Mouse (Mus musculus) embryonic facial prominence, embryonic 12.5 days (tissue): ENCODE results near the gene Gna11. TPM values are rescaled to one million over a fixed set of nuclear protein-coding genes. Genes with fewer than 3 reads are reported as not detected.

Experiments
- microRNA-seq: library from miRNA; unstranded; fragments of <30 nt; microRNA quantifications from one replicate; pipeline ENCODE4, GENCODE M21; 2017
- polyA plus RNA-seq: library from polyadenylated mRNA; unstranded; fragments of >200 nt; fragmentation: Nextera tagmentation; extraction: Ambion mirVana; gene quantifications from 2 replicates; pipeline ENCODE4 v1.2.1, GENCODE M21; 2016

Gene Gna11
- polyA plus RNA-seq, 1 experiment from 2014 or later: 82.7 TPM

Small RNA genes lying within 50 kb of the gene (microRNA-seq; reads per million reads assigned to microRNA genes)
- gene Gm25595: not detected

Other genes starting within 250 kb of the Gna11 start
- gene Cactin, start 224.1 kb downstream of the Gna11 start, polyA plus RNA-seq: 61.0 and 62.2 TPM in 2 replicates
- 2.8 and 3.1 TPM in 2 replicates for gene Tbxa2r, start 216.5 kb downstream of the Gna11 start, polyA plus RNA-seq
- gene Gipc3, start 201.9 kb downstream of the Gna11 start, polyA plus RNA-seq: not detected in 2 replicates
- 130 and 132 TPM in 2 replicates for gene Hmg20b, start 194.7 kb downstream of the Gna11 start, polyA plus RNA-seq
- gene Mfsd12, start 187.7 kb downstream of the Gna11 start, polyA plus RNA-seq: 13.9 and 14.5 TPM in 2 replicates
- gene 4930404N11Rik, start 179.4 kb downstream of the Gna11 start, polyA plus RNA-seq: 0.73 and 0.82 TPM in 2 replicates
- 140 and 143 TPM in 2 replicates for gene Fzr1, start 166.7 kb downstream of the Gna11 start, polyA plus RNA-seq
- gene Dohh, start 160.8 kb downstream of the Gna11 start, polyA plus RNA-seq: 73.6 and 77.0 TPM in 2 replicates
- 2.9 and 4.1 TPM in 2 replicates for gene Gm48551, start 160.7 kb downstream of the Gna11 start, polyA plus RNA-seq
- 2.0 and 3.8 TPM in 2 replicates for gene Gm48552, start 156.2 kb downstream of the Gna11 start, polyA plus RNA-seq
- gene Smim24, start 152.1 kb downstream of the Gna11 start, polyA plus RNA-seq: 3.1 and 3.4 TPM in 2 replicates
- gene Nfic, start 89.6 kb downstream of the Gna11 start, polyA plus RNA-seq: 46.2 and 50.8 TPM in 2 replicates
- gene Celf5, start 62.5 kb downstream of the Gna11 start, polyA plus RNA-seq: 2.7 and 3.6 TPM in 2 replicates
- gene Ncln, start 48.8 kb downstream of the Gna11 start, polyA plus RNA-seq: 81.9 and 82.9 TPM in 2 replicates
- 0.22 and 0.58 TPM in 2 replicates for gene S1pr4, start 45.1 kb downstream of the Gna11 start, polyA plus RNA-seq
- gene Gna15, start 21.0 kb downstream of the Gna11 start, polyA plus RNA-seq: 0.86 and 0.97 TPM in 2 replicates
- 523 and 554 TPM in 2 replicates for gene Aes, start 14.3 kb upstream of the Gna11 start, polyA plus RNA-seq
- gene Tle2, start 29.4 kb upstream of the Gna11 start, polyA plus RNA-seq: 59.2 and 71.1 TPM in 2 replicates
- 14.4 and 16.2 TPM in 2 replicates for gene Tle6, start 55.9 kb upstream of the Gna11 start, polyA plus RNA-seq
- gene BC025920, start 61.1 kb upstream of the Gna11 start, polyA plus RNA-seq: 1.6 and 1.7 TPM in 2 replicates
- 55.1 and 55.5 TPM in 2 replicates for gene Sirt6, start 82.6 kb upstream of the Gna11 start, polyA plus RNA-seq
- 12.2 and 13.5 TPM in 2 replicates for gene Ankrd24, start 83.3 kb upstream of the Gna11 start, polyA plus RNA-seq
- 6.1 and 6.3 TPM in 2 replicates for gene Gm10778, start 103.9 kb upstream of the Gna11 start, polyA plus RNA-seq
- 16.5 and 17.9 TPM in 2 replicates for gene Zfp433, start 159.6 kb upstream of the Gna11 start, polyA plus RNA-seq
- gene Gm3055, start 226.0 kb upstream of the Gna11 start, polyA plus RNA-seq: 14.7 and 15.3 TPM in 2 replicates